Comparison of ENCODE assay signal across 12 mouse cellular contexts in the genomic region with DNA sequence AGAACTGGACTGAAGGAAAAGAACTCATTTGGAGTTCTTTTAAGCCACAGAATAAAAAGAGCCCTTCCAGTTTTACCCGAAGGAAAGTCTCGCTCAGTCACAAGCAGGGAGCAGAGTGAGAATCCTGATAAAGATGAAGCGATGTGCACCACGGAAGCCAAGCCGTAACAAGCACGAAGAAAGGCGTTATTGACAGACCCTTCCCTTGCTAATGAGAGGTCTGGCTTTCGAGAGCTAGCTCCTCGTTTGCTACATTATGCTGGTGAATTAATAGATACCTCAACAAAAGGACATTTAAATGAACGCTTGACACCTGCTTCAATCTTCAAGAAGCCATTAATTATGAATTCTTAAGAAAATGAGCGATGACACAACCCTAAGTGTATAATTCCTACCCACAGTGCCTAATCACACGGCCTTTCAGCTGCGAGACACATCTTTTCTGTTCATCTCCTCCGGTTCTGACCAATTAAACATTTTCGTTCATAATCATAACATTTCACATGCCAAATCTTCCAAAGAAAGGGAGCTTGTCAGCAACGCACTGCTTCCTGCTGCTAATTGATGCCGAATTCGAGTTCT.
"Had no signal": no experiment of that assay in that cellular context is flagged by ENCODE, and none has a peak within 500 bp of the region (broad histone marks: within the 10 kb centered on the region; RNA-seq: fewer than 3 reads in every experiment).

No protein-coding gene starts in this region.

- H3K36me3 ChIP-seq: limb, embryonic 15.5 days; liver, embryonic 12.5 days; midbrain, embryonic 13.5 days had no signal

- DNase-seq: kidney, adult 8-10 months; kidney, postnatal 36 days; lung, embryonic 14.5 days; lung, postnatal 14 days; right cerebral cortex, postnatal 4 days; spleen, adult 18-20 months; thymus, adult 18-20 months had no signal

- ATAC-seq: liver, embryonic 12.5 days; midbrain, embryonic 13.5 days had no signal

- H3K4me1 ChIP-seq: liver, embryonic 12.5 days; megakaryocyte, embryonic 14.5 days had no signal

- H3K27me3 ChIP-seq: limb, embryonic 15.5 days; liver, embryonic 12.5 days; megakaryocyte, embryonic 14.5 days had no signal

- H3K27ac ChIP-seq: limb, embryonic 15.5 days; liver, embryonic 12.5 days; macrophage; midbrain, embryonic 13.5 days had no signal

- H3K9me3 ChIP-seq: limb, embryonic 15.5 days; liver, embryonic 12.5 days; megakaryocyte, embryonic 14.5 days; midbrain, embryonic 13.5 days had no signal

- H3K4me2 ChIP-seq: limb, embryonic 15.5 days; liver, embryonic 12.5 days; lung, embryonic 14.5 days; midbrain, embryonic 13.5 days had no signal

- H3K4me3 ChIP-seq: limb, embryonic 15.5 days; liver, embryonic 12.5 days; megakaryocyte, embryonic 14.5 days; midbrain, embryonic 13.5 days had no signal

- H3K9ac ChIP-seq: limb, embryonic 15.5 days; liver, embryonic 12.5 days; lung, embryonic 14.5 days; midbrain, embryonic 13.5 days had no signal
